Mouse (Mus musculus) macrophage (primary cell): Measurements from ENCODE around the gene Trappc1. TPM values are rescaled to one million over a fixed set of nuclear protein-coding genes. Genes with fewer than 3 reads are reported as not detected.
A peak's percentile ranks its signal among the peaks of the same experiment; 100 is the strongest.
"Not testable (repeated sequence)": the region's sequence is repeated elsewhere in the genome, so short reads cannot be mapped to it uniquely, and the experiment has no call there.

Experiments
- H3K27ac ChIP-seq: fragments of 350-480 bp; formaldehyde crosslinking; 2 replicates; pipeline ENCODE4 v1.9.0; 2021
- H3K36me3 ChIP-seq: fragments of 350-480 bp; formaldehyde crosslinking; 2 replicates; pipeline ENCODE4 v1.9.0; 2021; ENCODE audit errors: inconsistent target
- H3K4me3 ChIP-seq: fragments of 350-480 bp; formaldehyde crosslinking; 2 replicates; pipeline ENCODE4 v1.9.0; 2021; ENCODE audit errors: inconsistent target
- H3K79me2 ChIP-seq: fragments of 350-480 bp; formaldehyde crosslinking; 2 replicates; pipeline ENCODE4 v1.9.0; 2021; ENCODE audit errors: inconsistent target
- WGBS: methylation state at CpG from one replicate; pipeline ENCODE4 v1.1.7; 2026; ENCODE audit warnings: inconsistent platforms; ENCODE audit not compliant: missing documents; 5-methylcytosine and 5-hydroxymethylcytosine counted together
- polyA plus RNA-seq: library from polyadenylated mRNA; stranded (reverse); fragments of 250-400 nt; gene quantifications from 3 replicates; pipeline ENCODE4 v1.2.4, GENCODE M21; 2018; ENCODE audit warnings: inconsistent platforms
- total RNA-seq, 78 experiments: library from RNA; depleted of rRNA; stranded (reverse); fragments of 250-400 nt; gene quantifications; 1 replicate in 9 of 78; 2 replicates in 24 of 78; 3 replicates in 43 of 78; 4 replicates in 2 of 78; pipeline ENCODE4 v1.2.4; 2018; ENCODE audit warnings: inconsistent platforms in 56 of 78

Trappc1 gene
- 10 to 100 TPM in 10 of 26 experiments, 1 to 10 TPM in 16; 1.1 to 20.4 (median 8.5) TPM for total RNA-seq (2018; cell fraction: chromatin; rRNA removed)
- 100 to 1,000 TPM in 6 of 26 experiments, 10 to 100 TPM in 20; 67.4 to 109 (median 89.4) TPM for total RNA-seq (2018; cell fraction: cytosol; rRNA removed)
- total RNA-seq (2018; cell fraction: nucleus; rRNA removed): 10 to 100 TPM in 25 of 26 experiments, 1 to 10 TPM in 1; 8.0 to 53.1 (median 27.6) TPM
- 103 to 111 TPM (median 110 TPM) in 3 replicates for polyA plus RNA-seq

- WGBS: 2% methylated on average over 30 of the region's 30 CpGs
- H3K36me3 ChIP-seq: no peaks in the 10 kb centered on the region
- peaks cover 11% of the 10 kb centered on the region for H3K79me2 ChIP-seq
- H3K4me3 ChIP-seq: peak within 1 kb of the TSS; percentile 94
- peak within 1 kb of the TSS; percentile 82 for H3K27ac ChIP-seq
These were observed at the start of gene Trappc1, which contains the start of gene Cntrob for GRCm38 (mm10) chr11:69323667-69324111. Trappc1 (plus strand) TSS chr11:69323980. Cntrob (minus strand) TSS chr11:69323775.

- Histone ChIP-seq H3K79me2 (no peaks in the 10 kb centered on the region), H3K36me3 (no peaks in the 10 kb centered on the region), H3K4me3 (no peak overlapping the region), H3K27ac (no peak overlapping the region)
- 24% methylated on average over 6 of the region's 6 CpGs for WGBS
These were observed 48.1 kb upstream of the Trappc1 start for GRCm38 (mm10) chr11:69275650-69276049.

- Histone ChIP-seq H3K4me3 (no peak overlapping the region), H3K79me2 (no peaks in the 10 kb centered on the region), H3K27ac (no peak overlapping the region), H3K36me3 (no peaks in the 10 kb centered on the region)
- 11% methylated on average over 2 of the region's 2 CpGs for WGBS
These were observed 47.7 kb upstream of the Trappc1 start for GRCm38 (mm10) chr11:69276081-69276480.

- Histone ChIP-seq H3K27ac (no peak overlapping the region), H3K79me2 (no peaks in the 10 kb centered on the region), H3K4me3 (no peak overlapping the region), H3K36me3 (no peaks in the 10 kb centered on the region)
- 89% methylated on average over 2 of the region's 5 CpGs for WGBS
These were observed 46.5 kb upstream of the Trappc1 start for GRCm38 (mm10) chr11:69277267-69277666.

- Histone ChIP-seq H3K4me3 (no peak overlapping the region), H3K79me2 (no peaks in the 10 kb centered on the region), H3K27ac (no peak overlapping the region), H3K36me3 (no peaks in the 10 kb centered on the region)
- 99% methylated on average over 5 of the region's 5 CpGs for WGBS
These were observed 32.7 kb upstream of the Trappc1 start for GRCm38 (mm10) chr11:69291111-69291510.

- no peak overlapping the region for H3K4me3 ChIP-seq
- WGBS: 83% methylated on average over 3 of the region's 3 CpGs
- no peak overlapping the region for H3K27ac ChIP-seq
- no peaks in the 10 kb centered on the region for H3K36me3 ChIP-seq
- no peaks in the 10 kb centered on the region for H3K79me2 ChIP-seq
These were observed 28.5 kb upstream of the Trappc1 start for GRCm38 (mm10) chr11:69295286-69295685.

- 96% methylated on average over 2 of the region's 2 CpGs for WGBS
- Histone ChIP-seq H3K79me2 (no peaks in the 10 kb centered on the region), H3K36me3 (no peaks in the 10 kb centered on the region), H3K4me3 (no peak overlapping the region), H3K27ac (no peak overlapping the region)
These were observed 26.0 kb upstream of the Trappc1 start for GRCm38 (mm10) chr11:69297799-69298198.

- H3K27ac ChIP-seq: no peak overlapping the region
- 96% methylated on average over 7 of the region's 7 CpGs for WGBS
- no peaks in the 10 kb centered on the region for H3K36me3 ChIP-seq
- H3K4me3 ChIP-seq: no peak overlapping the region
- H3K79me2 ChIP-seq: no peaks in the 10 kb centered on the region
These were observed 25.5 kb upstream of the Trappc1 start for GRCm38 (mm10) chr11:69298231-69298630.

- no peaks in the 10 kb centered on the region for H3K79me2 ChIP-seq
- no peak overlapping the region for H3K4me3 ChIP-seq
- no peaks in the 10 kb centered on the region for H3K36me3 ChIP-seq
- H3K27ac ChIP-seq: no peak overlapping the region
- 89% methylated on average over 7 of the region's 7 CpGs for WGBS
These were observed 21.0 kb upstream of the Trappc1 start for GRCm38 (mm10) chr11:69302817-69303216.

- Histone ChIP-seq H3K36me3 (0 out of 2 replicates have a peak, but pooled peaks cover 5% of the 10 kb centered on the region), H3K4me3 (no peak overlapping the region), H3K79me2 (no peaks in the 10 kb centered on the region), H3K27ac (no peak overlapping the region)
- WGBS: 94% methylated on average over 7 of the region's 9 CpGs
These were observed 18.5 kb upstream of the Trappc1 start for GRCm38 (mm10) chr11:69305291-69305690.

- Histone ChIP-seq H3K36me3 (0 out of 2 replicates have a peak, but pooled peaks cover 5% of the 10 kb centered on the region), H3K4me3 (no peak overlapping the region), H3K27ac (no peak overlapping the region), H3K79me2 (no peaks in the 10 kb centered on the region)
- WGBS: 100% methylated on average over 2 of the region's 2 CpGs
These were observed 17.7 kb upstream of the Trappc1 start for GRCm38 (mm10) chr11:69306039-69306438.

GRCm38 (mm10) chr11:69311266-69311665, 12.5 kb upstream of the Trappc1 start:
- Histone ChIP-seq H3K27ac (no peak overlapping the region), H3K36me3 (0 out of 2 replicates have a peak, but pooled peaks cover 5% of the 10 kb centered on the region), H3K79me2 (no peaks in the 10 kb centered on the region), H3K4me3 (no peak overlapping the region)
- WGBS: 96% methylated on average over 7 of the region's 7 CpGs

- Histone ChIP-seq H3K36me3 (no peaks in the 10 kb centered on the region), H3K4me3 (no peak overlapping the region), H3K27ac (no peak overlapping the region), H3K79me2 (no peaks in the 10 kb centered on the region)
- 97% methylated on average over 6 of the region's 6 CpGs for WGBS
These were observed 7.4 kb upstream of the Trappc1 start for GRCm38 (mm10) chr11:69316361-69316760.

GRCm38 (mm10) chr11:69318000-69318399, 5.8 kb upstream of the Trappc1 start:
- not testable (repeated sequence) for H3K27ac ChIP-seq, H3K79me2 ChIP-seq, H3K36me3 ChIP-seq, H3K4me3 ChIP-seq
- WGBS: 95% methylated on average over 3 of the region's 3 CpGs

- Histone ChIP-seq H3K27ac (no peak overlapping the region), H3K36me3 (no peaks in the 10 kb centered on the region), H3K79me2 (peaks cover 11% of the 10 kb centered on the region), H3K4me3 (no peak overlapping the region)
- 100% methylated on average over 6 of the region's 6 CpGs for WGBS
These were observed 2.2 kb upstream of the Trappc1 start for GRCm38 (mm10) chr11:69321580-69321979.

- WGBS: 73% methylated on average over 6 of the region's 6 CpGs
- no peaks in the 10 kb centered on the region for H3K36me3 ChIP-seq
- H3K79me2 ChIP-seq: peaks cover 11% of the 10 kb centered on the region
- H3K4me3 ChIP-seq: no peak overlapping the region
- no peak overlapping the region for H3K27ac ChIP-seq
These were observed 1.8 kb upstream of the Trappc1 start for GRCm38 (mm10) chr11:69322010-69322409.
